Mouse (Mus musculus) limb, embryonic 15.5 days (tissue): ENCODE data around the gene Trip12. TPM values are rescaled to one million over a fixed set of nuclear protein-coding genes. Genes with fewer than 3 reads are reported as not detected.
A peak's percentile ranks its signal among the peaks of the same experiment; 100 is the strongest.

Experiments used
- ATAC-seq: fragments of 200-750 bp; cut with Nextera tagmentation; 2 replicates; pipeline ENCODE4 v1.8.0; 2017; ENCODE audit warnings: low read depth, moderate TSS enrichment; ENCODE audit not compliant: insufficient number of reproducible peaks, low FRiP score, low TSS enrichment
- H3K27ac ChIP-seq: fragments of 300-500 bp; sonication (generic); 2 replicates; pipeline ENCODE4 v1.5.1; 2015; ENCODE audit warnings: moderate library complexity, mild to moderate bottlenecking, inconsistent platforms
- H3K27me3 ChIP-seq: fragments of 300-500 bp; sonication (generic); 2 replicates; pipeline ENCODE4 v1.6.1; 2015; ENCODE audit warnings: inconsistent platforms
- H3K36me3 ChIP-seq: fragments of 300-500 bp; sonication (generic); 2 replicates; pipeline ENCODE4 v1.6.1; 2015; ENCODE audit warnings: inconsistent platforms
- H3K4me1 ChIP-seq: fragments of 300-500 bp; sonication (generic); 2 replicates; pipeline ENCODE4 v1.6.1; 2015; ENCODE audit warnings: inconsistent platforms
- H3K4me2 ChIP-seq: fragments of 300-500 bp; sonication (generic); 2 replicates; pipeline ENCODE4 v1.6.1; 2015; ENCODE audit warnings: mild to moderate bottlenecking, inconsistent platforms
- H3K4me3 ChIP-seq: fragments of 300-500 bp; sonication (generic); 2 replicates; pipeline ENCODE4 v1.5.1; 2015; ENCODE audit warnings: mild to moderate bottlenecking, inconsistent platforms
- H3K9ac ChIP-seq: fragments of 300-500 bp; sonication (generic); 2 replicates; pipeline ENCODE4 v1.6.1; 2015; ENCODE audit warnings: inconsistent platforms
- H3K9me3 ChIP-seq: fragments of 300-500 bp; sonication (generic); 2 replicates; pipeline ENCODE4 v1.6.1; 2016; ENCODE audit warnings: inconsistent platforms
- WGBS: fragments of 180-500 bp; shearing (Covaris S2); methylation state at CpG from one replicate; pipeline ENCODE4 v1.1.7; 2015; 5-methylcytosine and 5-hydroxymethylcytosine counted together
- polyA plus RNA-seq: library from polyadenylated mRNA; unstranded; fragments of >200 nt; fragmentation: Nextera tagmentation; extraction: Ambion mirVana; gene quantifications from 2 replicates; pipeline ENCODE4 v1.2.1, GENCODE M21; 2015

Trip12 gene
- polyA plus RNA-seq, 1 experiment from 2014 or later: 62.0 TPM

DNA sequence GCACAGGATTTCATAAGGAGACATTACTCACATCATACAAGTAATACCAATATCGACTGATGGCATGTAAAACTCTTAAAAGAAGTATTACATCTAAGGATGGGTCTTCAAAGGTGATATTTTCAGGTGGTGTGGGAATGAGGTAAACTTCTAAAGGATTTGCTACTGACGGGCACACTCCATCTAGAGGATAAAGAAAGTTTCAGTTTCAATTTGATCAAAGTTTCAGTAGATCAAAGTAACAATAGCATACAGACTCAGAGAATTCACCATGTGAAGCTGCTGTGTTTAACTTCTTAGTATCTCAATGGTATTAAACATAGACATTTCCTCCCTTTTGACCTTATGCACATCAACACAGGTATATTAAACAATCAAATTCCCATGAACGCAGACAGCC, 98.2 kb downstream of the Trip12 start:
- ATAC-seq: no peak
- Histone ChIP-seq H3K4me3 (no peak overlapping the region), H3K36me3 (peaks cover 48% of the 10 kb centered on the region)

DNA sequence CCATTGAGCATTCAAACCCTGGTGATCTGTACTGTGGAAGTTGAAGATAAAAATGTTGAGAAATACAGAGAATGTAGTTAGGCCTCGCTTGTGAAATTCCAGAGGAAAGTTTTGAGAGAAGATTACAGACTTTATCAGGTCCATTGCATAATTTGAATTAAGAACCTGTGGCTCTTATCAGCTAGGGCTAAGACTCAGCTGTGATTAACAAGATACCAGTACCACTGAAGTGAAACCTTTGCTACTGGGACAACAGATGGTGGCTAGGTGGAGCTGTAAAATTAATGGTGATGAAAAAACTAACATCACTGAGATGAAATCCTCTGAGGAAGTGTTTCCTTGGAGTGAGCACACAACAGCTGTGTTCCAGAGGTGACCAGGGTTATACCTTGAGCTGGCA, 100.2 kb downstream of the Trip12 start:
- WGBS: 95% methylated on average over 1 of the region's 1 CpGs
- H3K9ac ChIP-seq: no peak overlapping the region

More for the DNA sequence above, 98.2 kb downstream of the Trip12 start:
- Histone ChIP-seq H3K27ac (no peak overlapping the region), H3K4me1 (no peaks in the 10 kb centered on the region), H3K4me2 (no peak overlapping the region), H3K9me3 (no peaks in the 10 kb centered on the region), H3K9ac (no peak overlapping the region), H3K27me3 (no peaks in the 10 kb centered on the region)
- WGBS: 91% methylated on average over 3 of the region's 3 CpGs

DNA sequence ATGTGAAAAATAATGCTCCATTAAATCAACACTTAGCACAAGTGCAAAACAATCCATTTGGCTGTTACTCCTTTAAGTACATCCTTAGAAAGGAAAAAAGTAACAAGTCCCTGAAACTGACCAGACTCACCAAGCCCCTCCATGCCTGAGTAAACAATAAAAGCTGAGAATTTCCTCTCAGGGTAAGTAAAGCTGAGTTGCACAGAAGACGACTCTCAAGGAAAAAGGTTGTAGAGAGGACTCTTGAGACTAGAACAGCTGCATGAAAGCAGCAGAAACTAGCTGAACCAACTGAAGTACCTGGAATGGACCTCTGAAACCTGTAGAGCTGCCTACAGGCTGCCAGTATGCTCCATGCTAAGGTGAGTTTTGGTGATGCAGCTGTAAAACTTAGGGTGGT, 103.2 kb downstream of the Trip12 start:
- WGBS: 54% methylated on average over 1 of the region's 1 CpGs
- peaks cover 47% of the 10 kb centered on the region for H3K36me3 ChIP-seq

More for the DNA sequence above, 100.2 kb downstream of the Trip12 start:
- no peak for ATAC-seq
- peaks cover 53% of the 10 kb centered on the region for H3K36me3 ChIP-seq
- H3K27ac ChIP-seq: no peak overlapping the region
- no peak overlapping the region for H3K4me3 ChIP-seq
- no peaks in the 10 kb centered on the region for H3K4me1 ChIP-seq
- no peaks in the 10 kb centered on the region for H3K9me3 ChIP-seq
- no peak overlapping the region for H3K4me2 ChIP-seq
- no peaks in the 10 kb centered on the region for H3K27me3 ChIP-seq

DNA sequence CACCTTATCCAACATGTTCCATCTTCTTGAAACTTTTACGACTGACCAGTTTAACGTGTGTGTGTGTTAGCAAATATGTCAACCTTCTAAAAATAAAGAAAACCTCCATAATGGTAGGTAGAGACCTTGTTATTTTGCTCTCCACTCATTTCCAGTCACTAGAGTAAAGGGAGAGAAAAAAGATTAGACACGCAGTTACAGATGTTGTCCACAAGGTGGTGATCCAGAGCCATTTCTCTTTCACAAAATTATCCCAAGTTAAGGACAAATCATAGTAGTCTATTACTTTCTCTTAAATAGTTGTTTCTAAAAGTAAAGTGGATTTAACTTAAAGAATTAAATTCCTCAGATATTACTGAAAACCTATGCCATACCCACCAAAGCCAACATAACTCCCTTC, 106.5 kb downstream of the Trip12 start:
- ATAC-seq: no peak

More for the DNA sequence above, 103.2 kb downstream of the Trip12 start:
- no peak overlapping the region for H3K9ac ChIP-seq
- H3K4me2 ChIP-seq: no peak overlapping the region
- no peak overlapping the region for H3K27ac ChIP-seq
- H3K4me3 ChIP-seq: no peak overlapping the region
- no peak for ATAC-seq
- H3K27me3 ChIP-seq: no peaks in the 10 kb centered on the region
- no peaks in the 10 kb centered on the region for H3K9me3 ChIP-seq
- H3K4me1 ChIP-seq: no peaks in the 10 kb centered on the region

DNA sequence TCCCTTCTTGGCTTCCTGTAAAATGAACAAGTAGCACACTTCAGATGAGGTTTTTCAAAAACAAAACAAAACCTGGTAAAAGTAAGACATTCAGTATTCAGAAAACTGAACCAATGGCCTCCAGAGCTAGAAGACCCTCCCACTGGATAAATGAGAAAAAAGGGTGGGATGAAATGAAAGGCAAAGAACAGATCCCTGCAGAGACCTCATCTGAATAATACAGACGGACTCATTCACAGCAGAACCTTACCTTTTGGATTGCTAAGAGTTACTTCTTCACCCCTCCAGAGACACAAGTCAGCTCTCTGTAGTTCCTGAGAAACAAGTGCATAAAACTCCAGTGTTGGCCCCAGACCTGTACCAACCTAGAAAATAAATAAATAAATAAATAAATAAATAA, 108.6 kb downstream of the Trip12 start:
- no peaks in the 10 kb centered on the region for H3K4me1 ChIP-seq
- peaks cover 26% of the 10 kb centered on the region for H3K36me3 ChIP-seq
- no peaks in the 10 kb centered on the region for H3K27me3 ChIP-seq
- WGBS: 92% methylated on average over 1 of the region's 1 CpGs
- no peak overlapping the region for H3K4me3 ChIP-seq
- no peak overlapping the region for H3K9ac ChIP-seq
- no peak overlapping the region for H3K4me2 ChIP-seq
- no peak for ATAC-seq
- H3K27ac ChIP-seq: no peak overlapping the region
- H3K9me3 ChIP-seq: no peaks in the 10 kb centered on the region

More for the DNA sequence above, 106.5 kb downstream of the Trip12 start:
- no peak overlapping the region for H3K4me2 ChIP-seq
- H3K9ac ChIP-seq: no peak overlapping the region
- no peak overlapping the region for H3K4me3 ChIP-seq
- H3K9me3 ChIP-seq: no peaks in the 10 kb centered on the region
- WGBS: 61% methylated on average over 3 of the region's 3 CpGs
- H3K27ac ChIP-seq: no peak overlapping the region
- H3K4me1 ChIP-seq: no peaks in the 10 kb centered on the region
- H3K27me3 ChIP-seq: no peaks in the 10 kb centered on the region
- H3K36me3 ChIP-seq: peaks cover 34% of the 10 kb centered on the region

DNA sequence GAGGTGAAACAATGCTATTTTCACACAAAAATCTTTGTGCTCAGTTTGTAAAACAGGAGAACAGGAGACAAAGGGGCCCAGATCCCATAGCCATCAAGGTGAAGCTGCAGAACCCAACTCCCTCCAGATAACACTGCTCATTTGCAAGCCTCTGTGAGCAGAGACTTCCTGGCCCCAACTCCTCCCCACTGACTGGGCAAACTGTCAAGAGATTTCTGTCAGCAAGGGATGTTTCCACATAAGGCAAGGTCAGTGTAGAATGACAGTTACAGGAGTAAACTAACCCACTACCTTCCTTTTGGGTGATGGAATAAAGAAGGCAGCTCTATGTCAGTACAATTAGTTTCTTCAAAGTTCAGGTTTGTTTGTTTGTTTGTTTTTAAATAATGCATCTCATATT, 117.5 kb downstream of the Trip12 start:
- ATAC-seq: no peak
- no peak overlapping the region for H3K4me3 ChIP-seq
- H3K4me1 ChIP-seq: no peaks in the 10 kb centered on the region
- peaks cover 44% of the 10 kb centered on the region for H3K36me3 ChIP-seq
- no peak overlapping the region for H3K27ac ChIP-seq
- no peaks in the 10 kb centered on the region for H3K27me3 ChIP-seq
- no peak overlapping the region for H3K9ac ChIP-seq
- H3K9me3 ChIP-seq: no peaks in the 10 kb centered on the region
- H3K4me2 ChIP-seq: no peak overlapping the region

DNA sequence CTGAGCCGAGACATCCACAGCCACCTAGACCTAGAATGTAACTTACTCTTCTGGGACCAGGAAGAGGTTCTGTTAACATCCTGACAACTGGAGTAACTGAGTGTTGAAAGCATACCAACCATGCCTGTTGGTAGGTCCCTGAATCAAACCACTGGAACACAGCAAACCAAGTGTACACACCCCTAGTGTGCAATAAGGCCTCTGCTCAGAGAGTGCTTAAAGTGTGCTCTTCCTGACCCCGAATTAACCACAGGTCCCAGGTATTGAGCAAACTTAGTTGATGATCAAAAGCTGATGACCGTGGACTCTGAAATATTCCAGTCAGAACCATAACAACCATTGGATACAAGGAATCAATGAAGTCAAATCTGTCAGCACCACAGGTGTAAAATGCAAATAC, 117.9 kb downstream of the Trip12 start:
- Histone ChIP-seq H3K9me3 (no peaks in the 10 kb centered on the region), H3K27ac (no peak overlapping the region), H3K9ac (no peak overlapping the region), H3K36me3 (peaks cover 39% of the 10 kb centered on the region), H3K4me3 (no peak overlapping the region), H3K27me3 (no peaks in the 10 kb centered on the region), H3K4me1 (no peaks in the 10 kb centered on the region), H3K4me2 (no peak overlapping the region)
- ATAC-seq: no peak
- WGBS: 90% methylated on average over 3 of the region's 3 CpGs

DNA sequence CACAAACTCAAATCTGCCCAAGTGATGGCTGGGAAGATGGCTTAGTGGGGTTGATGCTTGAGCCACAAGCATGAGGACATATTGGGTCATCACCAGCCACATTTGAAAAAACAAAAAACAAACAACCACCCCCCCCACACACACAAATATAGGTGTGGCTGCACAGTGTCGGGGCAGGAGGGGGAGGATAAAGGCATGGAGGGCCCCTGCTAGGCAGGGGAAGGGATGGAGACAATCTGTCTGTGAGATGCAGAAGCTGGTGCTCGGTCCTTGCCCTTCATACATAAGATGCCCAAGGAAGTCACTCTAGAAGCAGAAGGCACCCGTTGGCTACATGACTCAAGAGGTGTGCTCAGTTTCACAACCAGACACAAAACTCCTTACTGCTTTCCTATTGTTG, 118.4 kb downstream of the Trip12 start:
- WGBS: 88% methylated on average over 3 of the region's 3 CpGs
- H3K36me3 ChIP-seq: peaks cover 39% of the 10 kb centered on the region
- no peak for ATAC-seq

DNA sequence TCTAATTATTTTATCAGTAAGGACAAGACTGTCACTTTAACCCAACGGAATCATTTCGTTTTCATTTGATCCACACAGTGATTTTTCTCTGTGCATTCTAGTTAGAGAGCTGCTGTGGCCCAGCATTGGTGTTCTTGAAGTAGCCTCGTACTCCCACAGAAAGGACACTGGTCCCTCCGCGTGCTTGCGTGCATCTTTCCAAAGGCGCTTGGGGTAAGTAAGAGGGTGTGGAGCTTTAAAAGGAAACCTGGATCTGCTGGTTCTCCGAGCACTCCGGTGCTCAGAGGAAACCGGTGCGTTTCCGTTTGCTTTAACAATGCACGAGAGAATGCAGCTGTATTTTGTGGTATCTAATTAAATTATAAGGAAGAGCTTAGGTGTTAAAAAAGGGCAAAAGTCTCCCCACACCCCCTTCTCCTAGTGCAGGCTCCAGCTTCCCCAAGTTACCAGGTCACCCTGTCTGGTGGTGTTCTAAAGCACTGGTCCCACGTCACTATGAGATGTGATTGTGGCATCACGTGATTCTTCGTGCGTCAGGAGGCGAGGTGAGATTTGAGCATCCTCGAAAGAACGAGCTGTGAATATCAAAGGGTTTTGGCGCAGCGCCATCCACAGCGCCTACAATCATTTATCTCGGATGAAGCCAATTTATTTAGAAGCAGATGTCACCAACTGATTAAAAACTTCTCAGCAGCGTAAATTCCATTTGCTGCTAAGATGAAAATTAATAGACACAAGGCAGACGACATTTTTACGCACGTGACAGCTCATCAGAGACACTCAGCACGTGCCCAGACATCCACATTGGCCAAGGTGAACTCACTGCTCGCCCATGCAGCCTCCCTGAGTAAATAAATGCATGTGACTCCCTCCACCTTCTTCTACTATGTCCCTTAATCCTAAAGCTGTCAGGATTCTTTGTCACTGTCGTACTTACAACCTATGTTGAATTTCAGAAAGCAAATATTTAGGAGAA, 130.2 kb downstream of the Trip12 start:
- 15% methylated on average over 31 of the region's 31 CpGs for WGBS
- no peak overlapping the region for H3K27ac ChIP-seq
- no peak overlapping the region for H3K4me3 ChIP-seq
- no peaks in the 10 kb centered on the region for H3K9me3 ChIP-seq
- no peak for ATAC-seq
- no peak overlapping the region for H3K9ac ChIP-seq
- H3K4me2 ChIP-seq: 0 out of 2 replicates have a peak overlapping the region, but pooled peaks have one; percentile 19
- H3K4me1 ChIP-seq: 0 out of 2 replicates have a peak, but pooled peaks cover 6% of the 10 kb centered on the region
- H3K27me3 ChIP-seq: peaks cover 19% of the 10 kb centered on the region
- H3K36me3 ChIP-seq: no peaks in the 10 kb centered on the region

More for the DNA sequence above, 118.4 kb downstream of the Trip12 start:
- H3K9me3 ChIP-seq: no peaks in the 10 kb centered on the region
- no peak overlapping the region for H3K9ac ChIP-seq
- no peak overlapping the region for H3K4me3 ChIP-seq
- no peaks in the 10 kb centered on the region for H3K4me1 ChIP-seq
- H3K27ac ChIP-seq: no peak overlapping the region
- no peaks in the 10 kb centered on the region for H3K27me3 ChIP-seq
- no peak overlapping the region for H3K4me2 ChIP-seq

DNA sequence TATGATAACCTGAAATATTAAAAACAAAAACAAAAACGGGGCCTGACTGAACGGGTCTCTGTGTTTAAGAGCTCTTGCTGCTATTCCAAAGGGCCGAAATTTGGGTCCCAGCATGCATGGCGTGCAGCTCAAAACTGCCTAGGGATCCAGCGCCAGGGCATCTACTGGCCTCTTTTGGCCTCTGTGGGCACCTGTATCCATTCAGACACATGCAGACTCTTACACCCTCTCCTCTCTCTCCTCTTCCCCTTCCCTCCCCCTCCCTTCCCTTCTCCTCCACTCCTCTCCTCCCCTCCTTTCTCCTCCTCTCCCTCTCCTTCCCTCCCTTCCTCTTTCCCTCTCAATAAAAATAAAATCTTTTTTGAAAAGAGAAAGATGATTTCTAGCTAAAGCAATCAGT, 130.9 kb downstream of the Trip12 start:
- ATAC-seq: no peak
- H3K27ac ChIP-seq: no peak overlapping the region
- H3K4me1 ChIP-seq: 0 out of 2 replicates have a peak, but pooled peaks cover 6% of the 10 kb centered on the region
- no peaks in the 10 kb centered on the region for H3K9me3 ChIP-seq
- H3K27me3 ChIP-seq: peaks cover 19% of the 10 kb centered on the region
- no peak overlapping the region for H3K9ac ChIP-seq
- H3K4me3 ChIP-seq: no peak overlapping the region
- H3K36me3 ChIP-seq: no peaks in the 10 kb centered on the region
- no peak overlapping the region for H3K4me2 ChIP-seq
- 28% methylated on average over 5 of the region's 5 CpGs for WGBS

DNA sequence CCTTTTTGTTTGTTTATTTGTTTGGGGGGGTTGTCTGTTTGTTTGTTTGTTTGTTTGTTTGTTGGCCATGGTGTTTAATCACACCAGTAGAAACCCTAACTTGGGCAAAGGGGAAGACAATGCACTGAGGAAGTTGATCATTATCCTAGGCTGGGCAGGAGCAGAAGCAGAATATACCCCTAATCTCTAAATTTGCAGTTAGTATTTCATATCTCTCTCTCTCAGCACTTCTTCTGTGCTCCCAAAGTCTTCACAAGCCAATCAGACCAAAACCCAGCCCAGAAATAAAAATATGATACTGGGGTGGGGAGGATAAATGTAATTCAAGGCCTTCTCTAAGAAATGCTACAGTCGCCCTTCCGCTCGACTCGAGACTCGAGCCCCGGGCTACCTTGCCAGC, 140.1 kb downstream of the Trip12 start:
- Histone ChIP-seq H3K27me3 (peaks cover 21% of the 10 kb centered on the region), H3K36me3 (no peaks in the 10 kb centered on the region), H3K27ac (no peak overlapping the region), H3K4me1 (peaks cover 9% of the 10 kb centered on the region), H3K4me3 (no peak overlapping the region), H3K9ac (no peak overlapping the region), H3K4me2 (no peak overlapping the region), H3K9me3 (no peaks in the 10 kb centered on the region)
- ATAC-seq: no peak
- WGBS: 98% methylated on average over 6 of the region's 6 CpGs

DNA sequence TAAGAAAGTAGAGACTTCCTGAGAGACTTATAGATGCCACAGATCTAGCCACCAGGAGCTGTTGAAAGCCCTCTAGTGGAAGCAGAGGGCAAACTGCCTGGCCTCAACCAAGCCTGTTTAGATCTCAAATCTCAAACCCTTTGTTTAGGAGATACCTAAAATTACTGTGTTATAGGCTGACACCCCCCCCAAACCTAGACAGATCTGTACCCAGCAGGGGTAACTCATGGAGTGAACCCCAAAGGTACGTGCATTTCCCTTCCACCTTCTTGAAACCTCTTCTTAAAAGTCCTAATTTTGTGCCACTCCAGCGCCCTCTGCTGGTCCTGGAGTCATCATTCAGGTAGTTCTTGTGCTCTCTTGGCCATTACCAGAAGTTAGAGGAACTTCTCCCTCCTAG, 143.2 kb downstream of the Trip12 start:
- no peaks in the 10 kb centered on the region for H3K36me3 ChIP-seq
- peaks cover 12% of the 10 kb centered on the region for H3K4me1 ChIP-seq
- 4% methylated on average over 2 of the region's 2 CpGs for WGBS
- H3K27me3 ChIP-seq: peaks cover 39% of the 10 kb centered on the region
- no peak overlapping the region for H3K4me3 ChIP-seq
- no peak overlapping the region for H3K27ac ChIP-seq
- H3K9ac ChIP-seq: no peak overlapping the region
- ATAC-seq: no peak
- H3K4me2 ChIP-seq: no peak overlapping the region
- no peaks in the 10 kb centered on the region for H3K9me3 ChIP-seq
